Mouse (Mus musculus) embryonic fibroblast, embryonic 13.5 days (primary cell): ENCODE data around the gene Oprm1. TPM values are rescaled to one million over a fixed set of nuclear protein-coding genes. Genes with fewer than 3 reads are reported as not detected.

Source experiments
- H3K27ac ChIP-seq: 2 replicates; pipeline ENCODE4 v1.5.1; 2012; ENCODE audit warnings: low read length, control low read depth, inconsistent platforms; ENCODE audit not compliant: insufficient read depth
- H3K4me1 ChIP-seq: 2 replicates; pipeline ENCODE4 v1.6.1; 2011; ENCODE audit warnings: low read length; ENCODE audit not compliant: control insufficient read depth, insufficient read depth
- H3K4me3 ChIP-seq: 2 replicates; pipeline ENCODE4 v1.5.1; 2011; ENCODE audit warnings: mild to moderate bottlenecking, control low read depth, low read length; ENCODE audit not compliant: insufficient read depth
- CTCF ChIP-seq: IDR thresholded peaks from 2 replicates; pipeline ENCODE4 v1.5.1; 2011; ENCODE audit warnings: mild to moderate bottlenecking, control low read depth, low read length, moderate library complexity, borderline replicate concordance; ENCODE audit not compliant: insufficient read depth
- POLR2A ChIP-seq: IDR thresholded peaks from 2 replicates; pipeline ENCODE4 v1.6.1; 2011; ENCODE audit warnings: low read depth, mild to moderate bottlenecking, control low read depth, low read length, moderate library complexity
- polyA plus RNA-seq: library from polyadenylated mRNA; stranded (reverse); fragments of >200 nt; gene quantifications from 2 replicates; pipeline ENCODE4 v1.2.4, GENCODE M21; 2011; ENCODE audit warnings: low read depth; ENCODE audit not compliant: missing spikeins, insufficient read length

Gene Oprm1
- polyA plus RNA-seq, 1 experiment: not detected

DNA sequence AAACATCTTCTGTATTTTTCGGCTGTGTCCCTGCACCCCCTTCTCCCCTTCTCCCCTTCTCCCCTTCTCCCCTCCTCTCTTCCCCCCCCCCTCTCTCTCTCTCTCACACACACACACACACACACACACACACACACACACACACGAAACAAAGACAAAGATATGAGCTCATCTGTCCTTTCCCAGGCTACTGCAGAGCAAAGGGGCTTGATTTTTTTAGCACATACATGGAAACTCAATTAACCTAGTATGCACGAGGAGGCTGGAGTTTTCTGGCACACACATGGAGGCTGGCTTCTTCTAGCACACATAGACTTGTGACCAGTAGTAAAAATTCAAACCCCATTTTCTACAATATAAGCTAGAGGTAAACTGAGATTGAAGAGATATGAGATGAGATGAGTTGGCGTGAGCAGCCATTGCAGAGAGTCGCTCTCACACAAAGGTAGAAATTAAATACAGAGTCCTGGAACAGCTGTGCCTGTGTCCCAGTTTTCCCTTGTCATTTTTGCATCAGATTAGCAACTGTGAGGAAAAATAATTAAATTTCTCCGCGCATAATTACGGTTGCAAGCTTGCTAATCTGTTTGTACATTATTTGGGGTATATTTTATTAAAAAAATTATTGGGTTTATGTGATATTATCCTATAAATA lies 209.4 kb downstream of the Oprm1 start:
- Histone ChIP-seq H3K27ac (no peak overlapping the region), H3K4me1 (no peaks in the 10 kb centered on the region), H3K4me3 (no peak overlapping the region)
- TF ChIP-seq POLR2A (no peak), CTCF (no peak)

DNA sequence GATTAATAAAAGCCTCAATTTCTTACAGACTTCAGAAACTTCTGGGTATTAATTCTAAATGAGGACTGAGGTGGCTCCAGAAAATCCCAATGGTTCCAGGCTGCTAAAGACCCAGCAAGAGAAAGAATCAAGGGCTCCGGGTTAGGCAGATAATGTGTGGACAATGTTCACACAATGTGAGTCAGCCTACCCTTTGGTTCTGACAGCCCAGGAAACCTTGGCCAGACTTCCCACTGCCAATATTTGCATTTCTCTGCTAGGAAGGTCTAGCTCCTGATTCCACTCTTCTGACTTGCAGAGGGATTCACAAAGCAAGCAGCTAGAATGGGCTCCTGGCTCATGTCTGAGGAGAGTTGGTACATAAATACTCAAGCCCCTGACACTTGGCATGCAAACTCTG lies 210.0 kb downstream of the Oprm1 start:
- Histone ChIP-seq H3K4me1 (no peaks in the 10 kb centered on the region), H3K4me3 (no peak overlapping the region), H3K27ac (no peak overlapping the region)
- TF ChIP-seq CTCF (no peak), POLR2A (no peak)

DNA sequence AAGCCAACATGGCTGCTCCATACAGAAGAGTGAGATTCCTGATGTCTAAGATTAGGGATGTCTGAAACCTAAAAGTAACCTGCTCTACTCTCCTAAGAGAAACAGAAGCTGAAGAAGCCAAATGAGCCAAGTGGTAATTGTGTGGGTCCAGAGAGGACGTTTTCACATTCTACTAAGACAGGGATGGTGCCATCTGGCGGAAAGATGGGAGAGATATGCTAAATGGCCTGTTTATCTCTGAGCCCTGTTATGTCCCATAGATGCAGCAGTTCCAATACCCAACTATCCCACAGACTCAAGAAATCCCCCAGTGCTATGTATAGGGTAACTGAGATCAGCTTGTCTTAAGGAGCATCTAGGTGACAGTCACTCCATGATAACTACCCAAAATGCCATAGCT lies 219.5 kb downstream of the Oprm1 start:
- Histone ChIP-seq H3K4me3 (no peak overlapping the region), H3K4me1 (no peaks in the 10 kb centered on the region), H3K27ac (no peak overlapping the region)
- TF ChIP-seq CTCF (no peak), POLR2A (no peak)

DNA sequence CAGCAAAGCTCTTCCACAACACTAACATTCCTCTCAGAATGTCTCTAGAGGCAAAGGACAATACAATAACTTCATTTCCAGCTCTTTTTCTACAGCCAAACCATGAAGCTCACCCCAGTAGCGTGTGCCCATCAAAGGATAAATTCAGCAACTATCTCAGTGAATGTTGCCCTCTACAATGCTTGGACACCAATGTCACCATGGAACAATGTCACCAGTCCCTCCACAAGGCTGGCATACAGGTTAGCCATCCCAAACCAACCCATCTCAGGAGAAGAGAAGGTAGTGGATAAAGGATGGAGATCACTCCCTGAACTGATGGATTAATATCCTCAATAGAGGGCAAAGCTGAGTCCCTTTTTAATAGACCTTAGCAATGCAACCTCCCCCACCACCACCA lies 220.4 kb downstream of the Oprm1 start:
- no peak overlapping the region for H3K27ac ChIP-seq
- no peaks in the 10 kb centered on the region for H3K4me1 ChIP-seq
- H3K4me3 ChIP-seq: no peak overlapping the region
- TF ChIP-seq CTCF (no peak), POLR2A (no peak)

DNA sequence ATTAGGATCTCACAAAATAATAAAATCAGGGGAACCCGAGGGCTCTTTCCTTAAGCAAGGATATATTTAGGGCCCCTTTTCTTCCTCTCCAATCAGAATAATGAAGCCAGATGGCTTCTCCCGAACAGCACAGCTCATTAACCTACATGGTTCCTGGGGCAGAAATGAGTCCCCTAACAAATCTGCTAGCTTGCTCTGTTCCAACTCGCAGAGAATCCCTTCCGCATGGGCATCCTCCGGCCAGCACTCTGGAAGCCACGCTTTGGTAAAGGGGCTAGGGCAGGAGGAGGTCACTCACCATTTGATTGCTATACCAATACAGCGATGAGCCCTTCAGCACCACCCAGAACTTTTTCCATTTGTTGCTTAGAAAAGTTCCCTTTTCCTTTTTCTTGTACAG lies 220.9 kb downstream of the Oprm1 start:
- TF ChIP-seq POLR2A (no peak), CTCF (no peak)
- H3K27ac ChIP-seq: no peak overlapping the region
- H3K4me3 ChIP-seq: no peak overlapping the region
- H3K4me1 ChIP-seq: no peaks in the 10 kb centered on the region

DNA sequence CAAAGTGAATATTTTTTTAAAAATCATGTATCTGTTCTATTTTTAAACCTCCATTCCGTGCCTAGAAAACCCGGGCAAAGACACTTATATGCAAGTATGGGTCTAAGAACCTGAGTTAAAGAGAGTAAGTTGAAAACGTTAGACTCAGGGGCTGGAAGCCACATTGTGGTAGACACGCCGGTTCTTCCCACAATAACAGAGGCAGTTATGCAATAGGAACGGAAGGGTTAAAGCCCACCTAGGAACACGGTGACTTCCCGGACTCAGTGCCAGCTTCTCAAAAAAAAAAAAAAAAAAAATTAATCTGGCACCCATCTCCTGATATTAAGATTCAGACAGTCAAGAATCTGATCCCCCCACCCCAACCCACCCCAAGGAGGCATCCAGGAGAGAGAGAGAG lies 221.5 kb downstream of the Oprm1 start:
- TF ChIP-seq CTCF: no peak
- no peak for TF ChIP-seq POLR2A
- no peak overlapping the region for H3K4me3 ChIP-seq
- no peak overlapping the region for H3K27ac ChIP-seq
- no peaks in the 10 kb centered on the region for H3K4me1 ChIP-seq

DNA sequence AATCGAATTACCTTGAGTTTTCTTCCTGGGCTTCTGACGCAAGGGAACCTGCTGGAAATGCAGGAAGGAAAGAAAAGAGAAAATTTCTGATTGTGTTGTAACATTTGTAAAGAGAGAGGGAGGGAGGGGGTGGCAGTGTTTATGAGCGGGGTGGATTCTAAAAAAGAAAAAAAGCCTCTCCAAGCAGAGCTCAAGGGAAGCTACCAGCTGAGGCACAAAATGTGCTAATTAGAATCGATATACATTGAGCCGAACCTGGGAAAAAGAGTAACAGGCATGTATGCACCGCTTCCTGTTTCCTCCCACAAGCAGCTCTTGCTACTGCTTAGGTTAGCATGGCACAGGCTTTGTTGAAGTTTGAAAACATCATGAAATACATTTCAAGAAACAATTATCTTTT lies 221.9 kb downstream of the Oprm1 start:
- H3K4me3 ChIP-seq: no peak overlapping the region
- no peak for TF ChIP-seq POLR2A
- no peak for TF ChIP-seq CTCF
- H3K4me1 ChIP-seq: no peaks in the 10 kb centered on the region
- H3K27ac ChIP-seq: no peak overlapping the region

DNA sequence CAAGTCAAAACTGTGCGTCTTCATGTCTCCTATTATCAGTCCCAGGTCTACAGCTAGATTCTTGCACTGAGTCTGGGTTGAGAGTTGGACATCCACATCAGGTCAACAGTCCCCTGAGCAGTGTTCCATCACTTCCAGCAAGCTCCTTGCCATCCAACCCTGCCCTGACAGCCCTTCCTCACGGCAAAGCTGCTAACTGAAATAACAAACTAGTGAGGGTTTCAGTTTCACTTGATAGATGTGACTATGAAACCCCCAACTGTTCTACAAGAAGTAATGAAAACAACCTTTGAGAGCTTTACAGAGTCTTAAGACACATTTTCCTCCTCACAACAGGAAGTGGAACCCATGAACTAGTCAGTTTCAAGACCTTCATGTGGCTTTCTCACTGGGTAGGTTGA lies 224.4 kb downstream of the Oprm1 start:
- Histone ChIP-seq H3K27ac (no peak overlapping the region), H3K4me1 (no peaks in the 10 kb centered on the region), H3K4me3 (no peak overlapping the region)
- TF ChIP-seq CTCF: no peak
- no peak for TF ChIP-seq POLR2A

DNA sequence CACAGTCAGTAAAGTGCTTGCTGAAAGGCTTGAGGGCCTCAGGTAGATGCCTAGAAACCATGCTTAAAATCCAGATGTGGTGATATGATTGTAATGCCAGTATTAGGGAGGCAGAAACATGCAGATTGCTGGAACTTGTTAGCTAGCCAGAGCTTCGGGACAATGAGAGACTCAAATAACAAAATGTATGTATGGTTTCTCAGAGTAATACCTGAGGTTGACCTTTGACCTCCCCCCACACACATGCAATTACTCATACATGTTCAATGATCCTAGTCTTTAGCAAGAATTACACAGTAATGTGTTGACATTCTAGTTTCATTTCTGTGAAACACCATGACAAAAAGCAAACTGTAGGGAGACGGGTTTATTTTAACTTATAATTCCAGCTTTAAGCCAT lies 225.1 kb downstream of the Oprm1 start:
- TF ChIP-seq POLR2A (no peak), CTCF (no peak)
- H3K4me3 ChIP-seq: no peak overlapping the region
- no peaks in the 10 kb centered on the region for H3K4me1 ChIP-seq
- H3K27ac ChIP-seq: no peak overlapping the region

DNA sequence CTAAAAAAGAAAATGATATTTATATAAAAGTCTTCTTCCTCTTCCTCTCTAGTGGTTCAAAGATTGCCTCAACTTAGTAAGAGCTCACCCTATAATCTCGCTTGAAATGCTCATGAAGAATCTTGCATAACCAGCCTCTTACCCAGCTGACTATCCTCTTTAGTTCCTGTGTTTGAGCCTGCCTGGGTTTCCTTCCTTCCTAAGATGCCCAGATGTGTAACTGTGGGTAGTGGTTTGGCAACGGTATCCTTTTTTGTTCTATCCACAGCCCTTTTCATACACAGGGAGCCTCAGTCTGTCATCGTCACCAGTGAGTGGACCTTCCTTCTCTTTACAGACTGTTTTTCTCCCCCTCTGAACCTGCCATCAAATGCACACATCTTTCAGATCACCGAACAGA lies 227.9 kb downstream of the Oprm1 start:
- TF ChIP-seq POLR2A (no peak), CTCF (no peak)
- Histone ChIP-seq H3K27ac (no peak overlapping the region), H3K4me1 (no peaks in the 10 kb centered on the region), H3K4me3 (no peak overlapping the region)

DNA sequence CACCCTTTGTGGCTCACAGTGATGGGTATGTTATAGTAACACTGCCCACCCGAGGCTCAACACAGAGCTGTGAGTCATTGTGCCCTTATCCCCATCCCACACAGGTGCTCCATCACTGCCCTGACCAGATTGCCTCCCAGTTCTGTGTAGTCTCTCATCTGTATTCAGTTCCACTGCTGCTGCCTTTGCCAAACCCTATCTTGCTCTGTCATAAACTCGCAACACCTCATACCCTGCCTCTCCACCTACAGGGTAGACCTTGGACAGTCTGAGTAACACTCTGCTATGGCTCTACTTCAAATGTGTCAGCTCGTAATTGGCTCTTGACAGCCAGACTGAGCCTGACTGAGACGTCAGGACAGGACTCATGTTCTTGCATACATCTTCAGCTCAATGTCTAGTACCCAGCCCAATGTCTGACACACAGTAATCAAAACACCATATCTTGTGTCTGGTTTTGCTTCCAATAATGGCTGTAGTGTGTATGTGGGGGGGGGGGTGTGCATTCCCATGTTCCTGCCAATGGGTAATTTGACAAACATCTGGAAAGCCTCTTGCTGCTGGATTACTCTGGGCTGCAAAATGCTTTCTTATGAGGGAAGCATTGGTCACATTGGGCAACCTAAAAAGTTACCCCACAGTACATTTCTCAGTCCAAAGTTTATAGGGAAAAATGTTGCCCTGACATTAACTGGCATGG lies 229.2 kb downstream of the Oprm1 start:
- Histone ChIP-seq H3K27ac (no peak overlapping the region), H3K4me1 (no peaks in the 10 kb centered on the region), H3K4me3 (no peak overlapping the region)
- TF ChIP-seq POLR2A (no peak), CTCF (no peak)
